Mouse (Mus musculus): ENCODE data around the gene Dspp. TPM values are rescaled to one million over a fixed set of nuclear protein-coding genes. Genes with fewer than 3 reads are reported as not detected.
A peak's percentile ranks its signal among the peaks of the same experiment; 100 is the strongest.

The Dspp gene
- total and polyA plus RNA-seq, 3 experiments: not detected

- TF ChIP-seq CTCF (IDR thresholded peaks at IDR 0.05) (no peak), POLR2A (IDR thresholded peaks at IDR 0.05; ENCODE audit: insufficient read depth, low read depth, low read length) (no peak), EP300 (IDR thresholded peaks at IDR 0.05; ENCODE audit: insufficient read depth, low read depth, low read length) (no peak)
- Histone ChIP-seq H3K4me3 (no peak within 1 kb of the TSS), H3K79me2 (replicated peaks; ENCODE audit: control insufficient read depth, insufficient read depth, low read length) (no peaks in the 10 kb centered on the region), H3K36me3 (ENCODE audit: control insufficient read depth, insufficient read depth, low read length) (no peaks in the 10 kb centered on the region), H3K4me1 (ENCODE audit: control insufficient read depth, insufficient read depth, low read length) (no peaks in the 10 kb centered on the region; the same call in none of the 2 replicates), H3K27me3 (ENCODE audit: control insufficient read depth, insufficient read depth, low read length) (no peaks in the 10 kb centered on the region), H3K9ac (ENCODE audit: low read depth, low read length) (no peak within 1 kb of the TSS), H3K27ac (no peak within 1 kb of the TSS)
- no peak for DNase-seq
- 64% methylated on average over 5 of the region's 5 CpGs for WGBS
- intact Hi-C loops (cut with DNase I): no loop called here
Observed at GRCm38 (mm10) chr5:104202351-104202750, 31.8 kb downstream of the Dspp start, which contains the start of gene Dmp1. Gene Dmp1 (plus strand): TSS chr5:104202613.

- no peaks in the 10 kb centered on the region for H3K4me1 ChIP-seq (ENCODE audit: control insufficient read depth, insufficient read depth, low read length)
- no peaks in the 10 kb centered on the region for H3K36me3 ChIP-seq (ENCODE audit: control insufficient read depth, insufficient read depth, low read length)
- intact Hi-C loops (cut with DNase I): no loop called here
- peak; percentile 9 to 28 for DNase-seq
- 63% methylated on average over 11 of the region's 11 CpGs for WGBS
- no peak overlapping the region for H3K4me3 ChIP-seq
- no peak overlapping the region for H3K9ac ChIP-seq (ENCODE audit: low read depth, low read length)
- H3K27me3 ChIP-seq (ENCODE audit: control insufficient read depth, insufficient read depth, low read length): no peaks in the 10 kb centered on the region
- H3K27ac ChIP-seq: no peak overlapping the region
- TF ChIP-seq EP300 (IDR thresholded peaks at IDR 0.05; ENCODE audit: insufficient read depth, low read depth, low read length) (no peak), CTCF (IDR thresholded peaks at IDR 0.05) (no peak), POLR2A (IDR thresholded peaks at IDR 0.05; ENCODE audit: insufficient read depth, low read depth, low read length) (no peak)
- H3K79me2 ChIP-seq (replicated peaks; ENCODE audit: control insufficient read depth, insufficient read depth, low read length): no peaks in the 10 kb centered on the region
Observed at GRCm38 (mm10) chr5:104212531-104212930, 42.0 kb downstream of the Dspp start.

- 18% methylated on average over 5 of the region's 5 CpGs for WGBS
- no peak for DNase-seq
- no peak overlapping the region for H3K9ac ChIP-seq (ENCODE audit: low read depth, low read length)
- TF ChIP-seq CTCF (IDR thresholded peaks at IDR 0.05) (peak; percentile 90), POLR2A (IDR thresholded peaks at IDR 0.05; ENCODE audit: insufficient read depth, low read depth, low read length) (no peak)
- intact Hi-C loops (cut with DNase I): loop anchor here (1.0 to 5.0 kb wide), 5 partner anchors 87 to 228 kb away; no protein-coding TSS in a partner anchor
- H3K36me3 ChIP-seq (ENCODE audit: control insufficient read depth, insufficient read depth, low read length): no peaks in the 10 kb centered on the region
- H3K27me3 ChIP-seq (ENCODE audit: control insufficient read depth, insufficient read depth, low read length): 0 out of 2 replicates have a peak, but pooled peaks cover 2% of the 10 kb centered on the region
- H3K4me1 ChIP-seq (ENCODE audit: control insufficient read depth, insufficient read depth, low read length): peaks cover 1% of the 10 kb centered on the region
- H3K4me3 ChIP-seq: no peak overlapping the region
- H3K27ac ChIP-seq: no peak overlapping the region
- H3K79me2 ChIP-seq (replicated peaks; ENCODE audit: control insufficient read depth, insufficient read depth, low read length): no peaks in the 10 kb centered on the region; the same call in 1 of the 2 replicates
Observed at GRCm38 (mm10) chr5:104218926-104219325, 48.4 kb downstream of the Dspp start.

GRCm38 (mm10) chr5:104224299-104224698, 53.8 kb downstream of the Dspp start:
- Histone ChIP-seq H3K27ac (no peak overlapping the region), H3K27me3 (ENCODE audit: control insufficient read depth, insufficient read depth, low read length) (0 out of 2 replicates have a peak, but pooled peaks cover 2% of the 10 kb centered on the region), H3K79me2 (replicated peaks; ENCODE audit: control insufficient read depth, insufficient read depth, low read length) (no peaks in the 10 kb centered on the region; the same call in 1 of the 2 replicates), H3K4me3 (no peak overlapping the region), H3K4me1 (ENCODE audit: control insufficient read depth, insufficient read depth, low read length) (peaks cover 3% of the 10 kb centered on the region), H3K36me3 (ENCODE audit: control insufficient read depth, insufficient read depth, low read length) (no peaks in the 10 kb centered on the region), H3K9ac (ENCODE audit: low read depth, low read length) (no peak overlapping the region)
- intact Hi-C loops (cut with DNase I): no loop called here
- DNase-seq: no peak
- TF ChIP-seq POLR2A (IDR thresholded peaks at IDR 0.05; ENCODE audit: insufficient read depth, low read depth, low read length) (no peak), CTCF (IDR thresholded peaks at IDR 0.05) (no peak), EP300 (IDR thresholded peaks at IDR 0.05; ENCODE audit: insufficient read depth, low read depth, low read length) (no peak)
- 33% methylated on average over 3 of the region's 3 CpGs for WGBS

DNA sequence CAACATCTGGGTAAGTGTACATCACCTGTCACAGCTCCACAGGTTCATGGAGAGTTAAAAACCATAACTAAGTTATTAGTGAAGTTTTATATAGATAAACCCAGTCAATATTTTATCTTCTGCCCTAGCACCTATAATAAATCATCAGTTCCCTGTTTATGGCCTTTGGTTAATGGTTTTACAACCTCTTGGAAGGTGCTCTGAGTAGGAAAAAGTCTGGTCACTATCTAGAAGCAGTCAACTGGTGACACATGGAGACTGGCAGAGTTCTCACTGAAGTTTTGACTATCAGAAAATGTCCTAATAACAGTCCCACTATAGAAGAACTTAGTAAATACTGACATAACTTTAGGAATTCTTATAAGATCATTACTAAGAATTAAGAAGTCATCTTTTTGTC, 54.2 kb downstream of the Dspp start:
- intact Hi-C loops (cut with DNase I): no loop called here
- peaks cover 3% of the 10 kb centered on the region for H3K4me1 ChIP-seq (ENCODE audit: control insufficient read depth, insufficient read depth, low read length)
- H3K4me3 ChIP-seq: no peak overlapping the region
- H3K27me3 ChIP-seq (ENCODE audit: control insufficient read depth, insufficient read depth, low read length): 0 out of 2 replicates have a peak, but pooled peaks cover 2% of the 10 kb centered on the region
- no peak overlapping the region for H3K9ac ChIP-seq (ENCODE audit: low read depth, low read length)
- TF ChIP-seq POLR2A (IDR thresholded peaks at IDR 0.05; ENCODE audit: insufficient read depth, low read depth, low read length): no peak
- no peak for TF ChIP-seq EP300 (IDR thresholded peaks at IDR 0.05; ENCODE audit: insufficient read depth, low read depth, low read length)
- no peak for TF ChIP-seq CTCF (IDR thresholded peaks at IDR 0.05)
- H3K79me2 ChIP-seq (replicated peaks; ENCODE audit: control insufficient read depth, insufficient read depth, low read length): no peaks in the 10 kb centered on the region; the same call in 1 of the 2 replicates
- H3K27ac ChIP-seq: no peak overlapping the region
- DNase-seq: no peak
- H3K36me3 ChIP-seq (ENCODE audit: control insufficient read depth, insufficient read depth, low read length): no peaks in the 10 kb centered on the region

- no peaks in the 10 kb centered on the region for H3K36me3 ChIP-seq (ENCODE audit: control insufficient read depth, insufficient read depth, low read length)
- no peak overlapping the region for H3K27ac ChIP-seq
- H3K4me3 ChIP-seq: no peak overlapping the region
- no peak for DNase-seq
- intact Hi-C loops (cut with DNase I): no loop called here
- H3K79me2 ChIP-seq (replicated peaks; ENCODE audit: control insufficient read depth, insufficient read depth, low read length): no peaks in the 10 kb centered on the region
- H3K27me3 ChIP-seq (ENCODE audit: control insufficient read depth, insufficient read depth, low read length): no peaks in the 10 kb centered on the region
- H3K9ac ChIP-seq (ENCODE audit: low read depth, low read length): no peak overlapping the region
- 60% methylated on average over 1 of the region's 1 CpGs for WGBS
- no peak for TF ChIP-seq EP300 (IDR thresholded peaks at IDR 0.05; ENCODE audit: insufficient read depth, low read depth, low read length)
- no peak for TF ChIP-seq POLR2A (IDR thresholded peaks at IDR 0.05; ENCODE audit: insufficient read depth, low read depth, low read length)
- TF ChIP-seq CTCF (IDR thresholded peaks at IDR 0.05): no peak
- H3K4me1 ChIP-seq (ENCODE audit: control insufficient read depth, insufficient read depth, low read length): peaks cover 1% of the 10 kb centered on the region
Observed at GRCm38 (mm10) chr5:104228497-104228896, 58.0 kb downstream of the Dspp start.

Other genes with a start within 250 kb of the Dspp start
- gene Hsd17b13, start 193.3 kb upstream of the Dspp start, total RNA-seq (2021): not detected
- 0.32 TPM in 1 of 2 replicates, not detected in the other for gene Hsd17b13, start 193.3 kb upstream of the Dspp start, polyA plus RNA-seq (2012; rRNA removed)
- gene Hsd17b11, start 148.8 kb upstream of the Dspp start, total RNA-seq (2021): 10 to 100 TPM; 23.1 to 30.8 TPM
- gene Hsd17b11, start 148.8 kb upstream of the Dspp start, polyA plus RNA-seq (2012; rRNA removed): 14.0 and 20.6 TPM in 2 replicates
- gene Nudt9, start 124.4 kb upstream of the Dspp start, total RNA-seq (2021): 10 to 100 TPM; 48.3 to 59.1 TPM
- gene Nudt9, start 124.4 kb upstream of the Dspp start, polyA plus RNA-seq (2012; rRNA removed): 38.7 and 39.0 TPM in 2 replicates
- not detected for gene Gm17660, start 93.1 kb upstream of the Dspp start, total RNA-seq (2021)
- gene Gm17660, start 93.1 kb upstream of the Dspp start, polyA plus RNA-seq (2012; rRNA removed): not detected in 2 replicates
- gene Sparcl1, start 57.0 kb upstream of the Dspp start, total RNA-seq (2021): 100 to 1,000 TPM; 182 to 219 TPM
- gene Sparcl1, start 57.0 kb upstream of the Dspp start, polyA plus RNA-seq (2012; rRNA removed): 122 and 281 TPM in 2 replicates
- not detected for gene Dmp1, start 31.9 kb downstream of the Dspp start, total RNA-seq (2021)
- not detected in 2 replicates for gene Dmp1, start 31.9 kb downstream of the Dspp start, polyA plus RNA-seq (2012; rRNA removed)
- not detected for gene Ibsp, start 128.5 kb downstream of the Dspp start, total RNA-seq (2021)
- 0.12 TPM in 1 of 2 replicates, not detected in the other for gene Ibsp, start 128.5 kb downstream of the Dspp start, polyA plus RNA-seq (2012; rRNA removed)
- not detected for gene Mepe, start 154.6 kb downstream of the Dspp start, total RNA-seq (2021)
- gene Mepe, start 154.6 kb downstream of the Dspp start, polyA plus RNA-seq (2012; rRNA removed): not detected in 2 replicates